Mouse (Mus musculus) liver, embryonic 14.5 days (tissue): ENCODE data around the gene Olfr1032. TPM values are rescaled to one million over a fixed set of nuclear protein-coding genes. Genes with fewer than 3 reads are reported as not detected.
"Not testable (repeated sequence)": the region's sequence is repeated elsewhere in the genome, so short reads cannot be mapped to it uniquely, and the experiment has no call there.

Source experiments
- ATAC-seq: fragments of 200-750 bp; cut with Nextera tagmentation; 2 replicates; pipeline ENCODE4 v1.8.0; 2017; ENCODE audit warnings: moderate number of reproducible peaks, mild to moderate bottlenecking, moderate library complexity; ENCODE audit not compliant: insufficient read depth
- DNase-seq, 3 experiments: peaks; one replicate each; pipeline ENCODE4 v3.0.0-alpha.2; 2012 to 2013; ENCODE audit warnings: low read depth in 3 of 3, low spot score in 3 of 3
- H3K27ac ChIP-seq: fragments of 300-500 bp; sonication (generic); 2 replicates; pipeline ENCODE4 v1.5.1; 2014; ENCODE audit warnings: moderate library complexity, mild to moderate bottlenecking, control low read depth, inconsistent platforms
- H3K27me3 ChIP-seq: fragments of 300-500 bp; sonication (generic); 2 replicates; pipeline ENCODE4 v1.6.1; 2014; ENCODE audit warnings: mild to moderate bottlenecking, low read length, moderate library complexity; ENCODE audit not compliant: control insufficient read depth, insufficient read depth
- H3K36me3 ChIP-seq: fragments of 300-500 bp; sonication (generic); replicated peaks from 2 replicates; pipeline ENCODE4 v1.6.1; 2014; ENCODE audit warnings: low read depth; ENCODE audit not compliant: control insufficient read depth, insufficient read depth
- H3K4me1 ChIP-seq, 2 experiments: fragments of 200-500 bp in 1 of 2; fragments of 300-500 bp in 1 of 2; sonication (generic) in 1 of 2; replicated peaks; 2 replicates each; pipeline ENCODE4 v1.6.1; 2012 to 2014; ENCODE audit warnings: antibody characterized with exemption in 1 of 2, inconsistent platforms in 1 of 2, low read length in 1 of 2; ENCODE audit not compliant: control insufficient read depth in 2 of 2, insufficient read depth in 2 of 2
- H3K4me2 ChIP-seq: fragments of 300-500 bp; sonication (generic); 2 replicates; pipeline ENCODE4 v1.6.1; 2014; ENCODE audit warnings: low read depth, mild to moderate bottlenecking, control low read depth, moderate library complexity
- H3K4me3 ChIP-seq, 2 experiments: fragments of 200-500 bp in 1 of 2; fragments of 300-500 bp in 1 of 2; sonication (generic) in 1 of 2; 2 replicates each; pipeline ENCODE4 v1.5.1; 2012 to 2014; ENCODE audit warnings: low read depth in 2 of 2, low read length in 2 of 2, mild to moderate bottlenecking in 2 of 2, control low read depth in 1 of 2, inconsistent platforms in 1 of 2, moderate library complexity in 1 of 2; ENCODE audit not compliant: insufficient read depth in 1 of 2
- H3K9ac ChIP-seq: fragments of 300-500 bp; sonication (generic); replicated peaks from 2 replicates; pipeline ENCODE4 v1.6.1; 2014; ENCODE audit warnings: mild to moderate bottlenecking, control low read depth, moderate library complexity
- H3K9me3 ChIP-seq: fragments of 300-500 bp; sonication (generic); 2 replicates; pipeline ENCODE4 v1.6.1; 2016; ENCODE audit warnings: low read length, mixed read lengths; ENCODE audit not compliant: control insufficient read depth
- CTCF ChIP-seq: IDR thresholded peaks from 2 replicates; pipeline ENCODE4 v1.5.1; 2016; ENCODE audit warnings: antibody characterized with exemption, low read depth, control low read depth
- EP300 ChIP-seq: IDR thresholded peaks from 2 replicates; pipeline ENCODE4 v1.6.1; 2016; ENCODE audit warnings: antibody characterized with exemption, low read depth
- WGBS: fragments of 180-500 bp; shearing (Covaris S2); extraction: QIAGEN DNeasy Blood & Tissue Kit; methylation state at CpG from one replicate; pipeline ENCODE4 v1.1.7; 2014; ENCODE audit not compliant: insufficient replicate concordance; 5-methylcytosine and 5-hydroxymethylcytosine counted together
- polyA plus RNA-seq, 2 experiments: library from polyadenylated mRNA; depleted of rRNA in 1 of 2; stranded (reverse) in 1 of 2; unstranded in 1 of 2; fragments of >200 nt; fragmentation: Nextera tagmentation in 1 of 2; extraction: Ambion mirVana in 1 of 2; gene quantifications; 2 replicates each; pipeline versions ENCODE4 v1.2.1 to v1.2.3; 2012 to 2014

Olfr1032 gene
- not detected in 2 replicates for polyA plus RNA-seq (2012; rRNA removed)
- polyA plus RNA-seq (2014; fragmentation: Nextera tagmentation; extraction: Ambion mirVana) = not detected in 2 replicates

GRCm38 (mm10) chr2:86005240-86005639 lies at the start of gene Olfr1032:
TSS of gene Olfr1032 (plus strand) at chr2:86005540.
- H3K9ac ChIP-seq = no peak within 1 kb of the TSS
- WGBS = 63% methylated on average over 7 of the region's 7 CpGs
- H3K9me3 ChIP-seq = no peaks in the 10 kb centered on the region
- no peak within 1 kb of the TSS for H3K4me2 ChIP-seq
- H3K27ac ChIP-seq = no peak within 1 kb of the TSS
- ATAC-seq (no peak), DNase-seq (no peak)
- H3K36me3 ChIP-seq = no peaks in the 10 kb centered on the region
- H3K4me3 ChIP-seq = no peak within 1 kb of the TSS
- no peaks in the 10 kb centered on the region for H3K27me3 ChIP-seq
- TF ChIP-seq CTCF (no peak), EP300 (no peak)
- no peaks in the 10 kb centered on the region for H3K4me1 ChIP-seq

- Histone ChIP-seq H3K9ac (no peak within 1 kb of the TSS), H3K4me1 (no peaks in the 10 kb centered on the region), H3K4me2 (no peak within 1 kb of the TSS), H3K36me3 (no peaks in the 10 kb centered on the region), H3K27ac (no peak within 1 kb of the TSS), H3K9me3 (no peaks in the 10 kb centered on the region), H3K4me3 (no peak within 1 kb of the TSS), H3K27me3 (no peaks in the 10 kb centered on the region)
- no peak for ATAC-seq
- DNase-seq = no peak
- WGBS = 56% methylated on average over 2 of the region's 2 CpGs
- TF ChIP-seq CTCF (no peak), EP300 (no peak)
Observed at GRCm38 (mm10) chr2:85973595-85973994, 31.7 kb upstream of the Olfr1032 start, which contains the start of gene Olfr1029. TSS of gene Olfr1029 (plus strand) at chr2:85973895.

GRCm38 (mm10) chr2:85978976-85979375 lies 26.4 kb upstream of the Olfr1032 start, which contains the start of gene Olfr1030:
TSS of gene Olfr1030 (plus strand) at chr2:85979276.
- Histone ChIP-seq H3K9me3 (no peaks in the 10 kb centered on the region), H3K27me3 (no peaks in the 10 kb centered on the region), H3K4me2 (no peak within 1 kb of the TSS), H3K27ac (no peak within 1 kb of the TSS), H3K4me1 (no peaks in the 10 kb centered on the region), H3K9ac (no peak within 1 kb of the TSS), H3K36me3 (no peaks in the 10 kb centered on the region), H3K4me3 (no peak within 1 kb of the TSS)
- no peak for DNase-seq
- 44% methylated on average over 1 of the region's 1 CpGs for WGBS
- ATAC-seq = no peak
- TF ChIP-seq EP300 = no peak
- no peak for TF ChIP-seq CTCF

GRCm38 (mm10) chr2:85990004-85990403 lies 15.3 kb upstream of the Olfr1032 start, which contains the start of gene Olfr1031:
TSS of gene Olfr1031 (plus strand) at chr2:85990304.
- Histone ChIP-seq H3K4me2 (no peak within 1 kb of the TSS), H3K36me3 (no peaks in the 10 kb centered on the region), H3K4me3 (no peak within 1 kb of the TSS), H3K27me3 (no peaks in the 10 kb centered on the region), H3K4me1 (no peaks in the 10 kb centered on the region), H3K9me3 (no peaks in the 10 kb centered on the region), H3K9ac (no peak within 1 kb of the TSS), H3K27ac (no peak within 1 kb of the TSS)
- 23% methylated on average over 3 of the region's 3 CpGs for WGBS
- no peak for DNase-seq
- no peak for ATAC-seq
- TF ChIP-seq CTCF (no peak), EP300 (no peak)

DNA sequence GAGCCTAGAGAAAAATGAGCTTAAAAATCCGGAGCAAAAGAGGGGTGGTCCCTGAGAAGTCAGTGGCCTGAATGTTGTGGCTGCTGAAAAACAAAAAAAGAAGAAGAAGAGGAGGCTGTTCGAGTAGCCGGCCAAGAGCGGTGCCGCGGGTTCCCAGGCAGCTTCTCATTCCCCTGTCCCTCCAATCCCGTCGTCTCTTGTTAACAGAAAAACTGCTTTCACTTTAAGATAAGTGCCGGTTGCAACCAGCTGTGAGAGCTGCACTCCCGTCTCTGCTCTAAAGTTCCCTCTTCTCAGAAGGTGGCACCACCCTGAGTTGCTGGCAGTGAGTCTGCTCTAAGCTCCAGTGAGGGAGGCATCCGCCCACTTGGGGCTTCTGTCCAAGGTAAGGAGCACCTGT lies 15.1 kb downstream of the Olfr1032 start, which contains the start of gene Olfr1033:
Gene Olfr1033, plus strand, starts transcription at position 228 of the 400 bp plus-strand sequence.
- not testable (repeated sequence) for H3K27ac ChIP-seq, H3K4me1 ChIP-seq, H3K9me3 ChIP-seq, ATAC-seq, H3K27me3 ChIP-seq, DNase-seq, H3K36me3 ChIP-seq, H3K9ac ChIP-seq
- H3K4me2 ChIP-seq = peak within 1 kb of the TSS; percentile 36
- WGBS = 0% methylated on average over 10 of the region's 11 CpGs
- peak within 1 kb of the TSS; percentile 16 to 24; a peak in 3 of 4 replicates for H3K4me3 ChIP-seq

GRCm38 (mm10) chr2:86021518-86021917 lies 16.2 kb downstream of the Olfr1032 start:
- not testable (repeated sequence) for ATAC-seq

More at GRCm38 (mm10) chr2:86021518-86021917, 16.2 kb downstream of the Olfr1032 start:
- H3K4me3 ChIP-seq, H3K27ac ChIP-seq, H3K4me2 ChIP-seq, H3K36me3 ChIP-seq, H3K4me1 ChIP-seq, H3K9ac ChIP-seq, H3K9me3 ChIP-seq, H3K27me3 ChIP-seq, DNase-seq: not testable (repeated sequence)
- WGBS = 72% methylated on average over 2 of the region's 9 CpGs
